Mouse (Mus musculus): Measurements from ENCODE around the gene Wt1. TPM values are rescaled to one million over a fixed set of nuclear protein-coding genes. Genes with fewer than 3 reads are reported as not detected.

Gene Wt1
- 3.9 TPM in 2 replicates for polyA plus RNA-seq (2015; fragmentation: Nextera tagmentation; extraction: Ambion mirVana)

GRCm38 (mm10) chr2:105126279-105126678 is at the start of gene Wt1:
Wt1 (plus strand) TSS chr2:105126529.
- Histone ChIP-seq H3K27me3 (replicated peaks; ENCODE audit: control insufficient read depth, insufficient read depth, low read length) (peaks cover 96% of the 10 kb centered on the region), H3K4me3 (ENCODE audit: low read depth, low read length) (peak within 1 kb of the TSS; percentile 39), H3K9ac (ENCODE audit: low read depth, low read length) (no peak within 1 kb of the TSS), H3K36me3 (ENCODE audit: control insufficient read depth, insufficient read depth) (no peaks in the 10 kb centered on the region; the same call in 1 of the 2 replicates), H3K4me1 (replicated peaks; ENCODE audit: control insufficient read depth, insufficient read depth, low read length) (no peaks in the 10 kb centered on the region), H3K9me3 (ENCODE audit: control insufficient read depth) (no peaks in the 10 kb centered on the region), H3K27ac (ENCODE audit: low read depth, low read length) (no peak within 1 kb of the TSS), H3K4me2 (replicated peaks; ENCODE audit: low read depth) (peak within 1 kb of the TSS; percentile 64)
- under 1% methylated on average over 24 of the region's 25 CpGs for WGBS
- no peak for TF ChIP-seq CTCF (IDR thresholded peaks at IDR 0.05; ENCODE audit: low read depth)
- no peak for ATAC-seq

DNA sequence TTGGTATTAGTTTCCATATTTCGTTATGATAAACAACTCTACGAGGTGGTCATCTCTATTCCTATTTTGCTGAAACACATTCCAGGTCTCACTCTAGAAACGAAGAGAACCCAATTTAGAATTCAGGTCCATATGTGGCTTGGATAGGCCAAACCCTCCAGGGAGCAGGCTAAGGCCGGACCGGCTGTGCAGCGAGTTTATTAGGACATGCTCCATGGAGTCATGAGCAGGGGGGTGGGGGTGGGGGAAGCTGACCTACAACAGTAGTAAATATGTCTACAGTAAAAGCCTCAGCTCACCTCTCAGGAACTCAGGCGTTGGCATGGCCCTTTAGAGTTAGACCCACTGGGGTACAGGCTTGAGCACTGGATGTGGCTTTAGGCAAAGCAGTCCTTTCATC is 49.2 kb upstream of the Wt1 start:
- Histone ChIP-seq H3K27ac (ENCODE audit: low read depth, low read length) (no peak overlapping the region), H3K36me3 (ENCODE audit: control insufficient read depth, insufficient read depth) (no peaks in the 10 kb centered on the region), H3K9ac (ENCODE audit: low read depth, low read length) (no peak overlapping the region), H3K4me3 (ENCODE audit: low read depth, low read length) (no peak overlapping the region), H3K4me1 (replicated peaks; ENCODE audit: control insufficient read depth, insufficient read depth, low read length) (no peaks in the 10 kb centered on the region), H3K4me2 (replicated peaks; ENCODE audit: low read depth) (no peak overlapping the region), H3K9me3 (ENCODE audit: control insufficient read depth) (no peaks in the 10 kb centered on the region), H3K27me3 (replicated peaks; ENCODE audit: control insufficient read depth, insufficient read depth, low read length) (no peaks in the 10 kb centered on the region)
- ATAC-seq, result no peak
- WGBS, result 90% methylated on average over 7 of the region's 7 CpGs
- no peak for TF ChIP-seq CTCF (IDR thresholded peaks at IDR 0.05; ENCODE audit: low read depth)

DNA sequence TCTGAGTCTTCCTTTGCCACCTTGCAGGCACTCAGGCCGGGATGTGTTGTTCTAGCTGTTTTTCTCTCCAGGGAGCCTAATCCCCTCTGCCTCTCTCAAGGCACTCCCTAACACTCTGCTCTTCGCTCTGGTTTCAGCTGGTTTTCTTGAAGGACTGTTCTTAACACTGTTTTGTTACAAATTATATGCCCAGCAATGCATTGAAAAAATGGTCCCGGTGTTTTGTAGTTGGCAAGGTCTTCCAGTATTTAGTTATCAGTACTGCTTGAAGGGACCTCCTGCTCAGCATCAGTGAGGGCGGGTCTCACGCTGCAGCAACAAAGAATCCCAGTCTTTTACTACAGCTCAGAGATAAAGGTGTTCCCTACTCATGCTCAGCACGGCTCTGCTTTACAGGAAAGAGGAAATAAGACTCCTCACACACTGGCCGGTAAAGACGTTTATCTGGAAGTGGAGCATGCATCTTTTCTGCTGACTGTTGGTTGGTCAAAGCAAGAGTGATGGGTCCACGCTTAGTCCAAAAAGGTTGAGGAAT is 44.0 kb upstream of the Wt1 start:
- Histone ChIP-seq H3K9me3 (ENCODE audit: control insufficient read depth) (no peaks in the 10 kb centered on the region), H3K27me3 (replicated peaks; ENCODE audit: control insufficient read depth, insufficient read depth, low read length) (no peaks in the 10 kb centered on the region), H3K9ac (ENCODE audit: low read depth, low read length) (no peak overlapping the region), H3K36me3 (ENCODE audit: control insufficient read depth, insufficient read depth) (no peaks in the 10 kb centered on the region), H3K27ac (ENCODE audit: low read depth, low read length) (no peak overlapping the region), H3K4me1 (replicated peaks; ENCODE audit: control insufficient read depth, insufficient read depth, low read length) (no peaks in the 10 kb centered on the region), H3K4me2 (replicated peaks; ENCODE audit: low read depth) (no peak overlapping the region), H3K4me3 (ENCODE audit: low read depth, low read length) (no peak overlapping the region)
- no peak for ATAC-seq
- no peak for TF ChIP-seq CTCF (IDR thresholded peaks at IDR 0.05; ENCODE audit: low read depth)
- 29% methylated on average over 9 of the region's 9 CpGs for WGBS

- Histone ChIP-seq H3K4me1 (replicated peaks; ENCODE audit: control insufficient read depth, insufficient read depth, low read length) (no peaks in the 10 kb centered on the region), H3K9ac (ENCODE audit: low read depth, low read length) (no peak overlapping the region), H3K4me2 (replicated peaks; ENCODE audit: low read depth) (no peak overlapping the region), H3K9me3 (ENCODE audit: control insufficient read depth) (no peaks in the 10 kb centered on the region), H3K4me3 (ENCODE audit: low read depth, low read length) (no peak overlapping the region), H3K36me3 (ENCODE audit: control insufficient read depth, insufficient read depth) (no peaks in the 10 kb centered on the region), H3K27ac (ENCODE audit: low read depth, low read length) (no peak overlapping the region), H3K27me3 (replicated peaks; ENCODE audit: control insufficient read depth, insufficient read depth, low read length) (no peaks in the 10 kb centered on the region)
- ATAC-seq, result no peak
- 70% methylated on average over 4 of the region's 4 CpGs for WGBS
- no peak for TF ChIP-seq CTCF (IDR thresholded peaks at IDR 0.05; ENCODE audit: low read depth)
These were observed 42.3 kb upstream of the Wt1 start for GRCm38 (mm10) chr2:105084035-105084434.

DNA sequence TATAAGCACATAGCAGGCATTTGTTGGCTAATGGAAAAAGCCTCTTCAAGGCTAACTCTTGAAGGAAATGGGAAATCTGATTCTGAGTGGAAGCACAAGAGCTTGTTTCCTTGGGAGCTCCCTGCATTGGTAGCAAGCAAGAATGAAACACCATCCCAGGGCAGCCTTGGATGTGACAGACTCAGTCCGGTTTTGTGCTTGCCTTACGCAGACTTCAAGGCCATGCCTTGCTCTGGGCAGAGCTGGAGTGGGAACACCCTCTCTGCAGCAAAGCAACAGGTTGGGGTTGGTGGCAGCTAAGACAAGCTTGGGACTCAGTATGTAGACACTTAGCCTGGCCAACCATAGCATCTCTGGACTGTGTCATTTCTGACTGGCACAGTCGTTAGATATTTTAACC is 40.2 kb upstream of the Wt1 start:
- WGBS, result 89% methylated on average over 3 of the region's 3 CpGs
- no peak overlapping the region for H3K9ac ChIP-seq (ENCODE audit: low read depth, low read length)
- H3K27me3 ChIP-seq (replicated peaks; ENCODE audit: control insufficient read depth, insufficient read depth, low read length), result no peaks in the 10 kb centered on the region
- H3K27ac ChIP-seq (ENCODE audit: low read depth, low read length), result no peak overlapping the region
- no peak for ATAC-seq
- no peak overlapping the region for H3K4me2 ChIP-seq (replicated peaks; ENCODE audit: low read depth)
- H3K9me3 ChIP-seq (ENCODE audit: control insufficient read depth), result no peaks in the 10 kb centered on the region
- no peaks in the 10 kb centered on the region for H3K36me3 ChIP-seq (ENCODE audit: control insufficient read depth, insufficient read depth)
- H3K4me1 ChIP-seq (replicated peaks; ENCODE audit: control insufficient read depth, insufficient read depth, low read length), result no peaks in the 10 kb centered on the region
- TF ChIP-seq CTCF (IDR thresholded peaks at IDR 0.05; ENCODE audit: low read depth), result no peak
- H3K4me3 ChIP-seq (ENCODE audit: low read depth, low read length), result no peak overlapping the region

- 77% methylated on average over 3 of the region's 3 CpGs for WGBS
- no peak overlapping the region for H3K4me2 ChIP-seq (replicated peaks; ENCODE audit: low read depth)
These were observed 38.3 kb upstream of the Wt1 start for GRCm38 (mm10) chr2:105088005-105088404.

DNA sequence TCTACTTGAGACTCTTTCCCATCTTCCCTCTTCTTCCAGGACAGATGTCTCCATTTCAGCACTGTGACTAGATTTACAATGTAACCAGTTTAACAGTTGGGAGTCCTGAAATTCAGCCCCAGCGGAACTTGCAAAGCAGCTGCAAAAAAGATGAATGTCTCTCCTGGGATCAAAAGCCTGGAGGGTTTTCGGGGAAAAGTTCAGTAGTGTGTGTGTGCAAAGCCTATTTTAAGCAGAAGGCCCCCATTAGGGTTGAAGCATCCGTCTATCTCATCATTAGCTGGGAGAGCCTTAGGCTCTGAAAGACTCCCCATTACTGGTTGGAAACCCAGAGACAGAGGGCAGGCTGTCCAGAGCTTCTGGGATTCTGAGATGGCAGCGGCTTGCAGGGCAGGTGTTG is 37.2 kb upstream of the Wt1 start:
- H3K4me2 ChIP-seq (replicated peaks; ENCODE audit: low read depth), result no peak overlapping the region
- no peak for TF ChIP-seq CTCF (IDR thresholded peaks at IDR 0.05; ENCODE audit: low read depth)
- no peaks in the 10 kb centered on the region for H3K9me3 ChIP-seq (ENCODE audit: control insufficient read depth)
- H3K27ac ChIP-seq (ENCODE audit: low read depth, low read length), result no peak overlapping the region
- no peaks in the 10 kb centered on the region for H3K27me3 ChIP-seq (replicated peaks; ENCODE audit: control insufficient read depth, insufficient read depth, low read length)
- no peak for ATAC-seq
- no peak overlapping the region for H3K4me3 ChIP-seq (ENCODE audit: low read depth, low read length)
- H3K9ac ChIP-seq (ENCODE audit: low read depth, low read length), result no peak overlapping the region
- H3K4me1 ChIP-seq (replicated peaks; ENCODE audit: control insufficient read depth, insufficient read depth, low read length), result no peaks in the 10 kb centered on the region
- no peaks in the 10 kb centered on the region for H3K36me3 ChIP-seq (ENCODE audit: control insufficient read depth, insufficient read depth)
- 77% methylated on average over 4 of the region's 4 CpGs for WGBS

More at GRCm38 (mm10) chr2:105088005-105088404, 38.3 kb upstream of the Wt1 start:
- H3K4me1 ChIP-seq (replicated peaks; ENCODE audit: control insufficient read depth, insufficient read depth, low read length), result no peaks in the 10 kb centered on the region
- TF ChIP-seq CTCF (IDR thresholded peaks at IDR 0.05; ENCODE audit: low read depth), result no peak
- no peaks in the 10 kb centered on the region for H3K9me3 ChIP-seq (ENCODE audit: control insufficient read depth)
- H3K27me3 ChIP-seq (replicated peaks; ENCODE audit: control insufficient read depth, insufficient read depth, low read length), result no peaks in the 10 kb centered on the region
- H3K4me3 ChIP-seq (ENCODE audit: low read depth, low read length), result no peak overlapping the region
- no peak for ATAC-seq
- no peak overlapping the region for H3K9ac ChIP-seq (ENCODE audit: low read depth, low read length)
- no peak overlapping the region for H3K27ac ChIP-seq (ENCODE audit: low read depth, low read length)
- no peaks in the 10 kb centered on the region for H3K36me3 ChIP-seq (ENCODE audit: control insufficient read depth, insufficient read depth)

Data from intestine, postnatal 0 days (tissue).